Mouse (Mus musculus) heart, postnatal 0 days (tissue): Measurements from ENCODE around the gene Slc25a42. TPM values are rescaled to one million over a fixed set of nuclear protein-coding genes. Genes with fewer than 3 reads are reported as not detected.

ENCODE experiments used
- ATAC-seq: fragments of 200-750 bp; cut with Nextera tagmentation; 2 replicates; pipeline ENCODE4 v1.8.0; 2017; ENCODE audit warnings: low read depth, moderate number of reproducible peaks, moderate library complexity; ENCODE audit not compliant: insufficient read depth
- DNase-seq: peaks from one replicate; pipeline ENCODE4 v3.0.0-alpha.2; 2016; ENCODE audit warnings: low spot score
- H3K27ac ChIP-seq: fragments of 300-500 bp; sonication (generic); 2 replicates; pipeline ENCODE4 v1.5.1; 2014; ENCODE audit warnings: low read depth, mild to moderate bottlenecking
- H3K27me3 ChIP-seq: fragments of 300-500 bp; sonication (generic); 2 replicates; pipeline ENCODE4 v1.6.1; 2014; ENCODE audit warnings: low read length, mixed read lengths; ENCODE audit not compliant: control insufficient read depth, insufficient read depth
- H3K36me3 ChIP-seq: fragments of 300-500 bp; sonication (generic); replicated peaks from 2 replicates; pipeline ENCODE4 v1.6.1; 2014; ENCODE audit warnings: low read length, mixed read lengths; ENCODE audit not compliant: control insufficient read depth, insufficient read depth
- H3K4me1 ChIP-seq: fragments of 300-500 bp; sonication (generic); 2 replicates; pipeline ENCODE4 v1.6.1; 2014; ENCODE audit warnings: antibody characterized with exemption; ENCODE audit not compliant: control insufficient read depth, insufficient read depth
- H3K4me2 ChIP-seq: fragments of 300-500 bp; sonication (generic); 2 replicates; pipeline ENCODE4 v1.6.1; 2014; ENCODE audit warnings: low read depth, mild to moderate bottlenecking, low read length, moderate library complexity
- H3K4me3 ChIP-seq: fragments of 300-500 bp; sonication (generic); 2 replicates; pipeline ENCODE4 v1.5.1; 2014; ENCODE audit warnings: low read depth, low read length
- H3K9ac ChIP-seq: fragments of 300-500 bp; sonication (generic); replicated peaks from 2 replicates; pipeline ENCODE4 v1.6.1; 2014; ENCODE audit warnings: low read depth, low read length, mixed read lengths
- H3K9me3 ChIP-seq: fragments of 300-500 bp; sonication (generic); replicated peaks from 2 replicates; pipeline ENCODE4 v1.6.1; 2016; ENCODE audit warnings: low read length; ENCODE audit not compliant: control insufficient read depth
- CTCF ChIP-seq: IDR thresholded peaks from 2 replicates; pipeline ENCODE4 v1.5.1; 2016; ENCODE audit warnings: antibody characterized with exemption, control low read depth, low read depth
- EP300 ChIP-seq: IDR thresholded peaks from 2 replicates; pipeline ENCODE4 v1.6.1; 2016; ENCODE audit warnings: antibody characterized with exemption, low read depth
- WGBS: fragments of 180-500 bp; shearing (Covaris S2); extraction: QIAGEN DNeasy Blood & Tissue Kit; methylation state at CpG from one replicate; pipeline ENCODE4 v1.1.7; 2014; 5-methylcytosine and 5-hydroxymethylcytosine counted together
- polyA plus RNA-seq: library from polyadenylated mRNA; unstranded; fragments of >200 nt; fragmentation: Nextera tagmentation; extraction: Ambion mirVana; gene quantifications from 2 replicates; pipeline ENCODE4 v1.2.1, GENCODE M21; 2015
- total RNA-seq: library from RNA; depleted of rRNA; stranded (reverse); fragments of >200 nt; gene quantifications from 2 replicates; pipeline ENCODE4 v1.2.3, GENCODE M21; 2014; ENCODE audit warnings: low replicate concordance

Gene Slc25a42
- total and polyA plus RNA-seq, 2 experiments from 2014 or later: 16.5 to 29.1 TPM

DNA sequence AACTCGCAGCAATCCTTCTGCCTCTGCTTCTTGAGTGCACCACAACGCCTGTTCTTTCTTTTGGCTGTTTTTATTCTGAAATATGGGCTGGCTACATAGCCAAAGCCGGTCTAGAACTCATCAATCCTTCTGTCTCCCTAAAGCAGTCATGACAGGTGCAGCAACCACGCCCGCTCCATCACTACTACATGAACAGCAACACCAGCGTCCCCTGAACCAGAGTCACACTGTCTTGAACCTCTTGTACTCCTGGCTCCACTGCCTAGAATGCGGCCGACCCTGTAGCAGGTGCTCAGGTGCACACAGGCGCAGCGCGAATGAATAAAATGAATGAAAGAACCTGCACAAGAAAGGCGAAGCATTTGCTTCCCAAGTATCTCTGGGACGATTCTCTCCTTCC, 21.5 kb upstream of the Slc25a42 start:
- DNase-seq (no peak), ATAC-seq (no peak)
- Histone ChIP-seq H3K9ac (peak overlapping the region; percentile 67), H3K9me3 (no peaks in the 10 kb centered on the region), H3K27ac (no peak overlapping the region), H3K36me3 (peaks cover 49% of the 10 kb centered on the region), H3K4me3 (peak overlapping the region; percentile 69), H3K4me2 (peak overlapping the region; percentile 82), H3K4me1 (peaks cover 8% of the 10 kb centered on the region), H3K27me3 (no peaks in the 10 kb centered on the region)
- 6% methylated on average over 13 of the region's 13 CpGs for WGBS
- no peak for TF ChIP-seq CTCF
- no peak for TF ChIP-seq EP300

DNA sequence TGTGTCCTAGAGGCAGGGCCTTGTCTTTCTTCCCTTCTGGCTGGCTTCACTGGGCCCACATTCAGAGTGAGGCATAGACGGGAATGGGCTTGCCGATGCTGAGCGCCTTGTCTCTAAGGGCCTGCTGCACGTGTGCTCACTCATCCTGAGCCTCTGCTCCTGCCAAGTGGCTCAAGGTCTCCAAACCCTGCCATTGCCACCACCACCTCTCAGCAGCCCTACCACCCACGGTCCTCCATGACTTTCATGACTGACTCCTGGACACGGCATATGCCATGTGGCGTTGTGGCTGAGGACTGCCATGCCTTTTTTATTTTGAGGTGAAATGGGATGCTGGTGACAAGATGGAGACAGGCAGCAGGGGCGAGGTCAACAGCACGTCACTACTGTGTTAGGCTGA, 18.7 kb upstream of the Slc25a42 start:
- Histone ChIP-seq H3K9ac (no peak overlapping the region), H3K4me1 (peaks cover 8% of the 10 kb centered on the region), H3K36me3 (peaks cover 36% of the 10 kb centered on the region), H3K9me3 (no peaks in the 10 kb centered on the region), H3K27ac (no peak overlapping the region), H3K27me3 (no peaks in the 10 kb centered on the region), H3K4me2 (no peak overlapping the region), H3K4me3 (no peak overlapping the region)
- no peak for ATAC-seq
- 91% methylated on average over 9 of the region's 9 CpGs for WGBS
- no peak for DNase-seq
- TF ChIP-seq EP300 (no peak), CTCF (no peak)

- Histone ChIP-seq H3K27ac (no peak overlapping the region), H3K4me1 (0 out of 2 replicates have a peak, but pooled peaks cover under 1% of the 10 kb centered on the region), H3K36me3 (peaks cover 56% of the 10 kb centered on the region), H3K27me3 (no peaks in the 10 kb centered on the region), H3K4me3 (no peak overlapping the region), H3K9me3 (no peaks in the 10 kb centered on the region), H3K9ac (no peak overlapping the region), H3K4me2 (no peak overlapping the region)
- TF ChIP-seq CTCF (no peak), EP300 (no peak)
- no peak for ATAC-seq
- DNase-seq: no peak
- WGBS: 79% methylated on average over 4 of the region's 4 CpGs
Observed at GRCm38 (mm10) chr8:70227997-70228396, 15.9 kb upstream of the Slc25a42 start.

DNA sequence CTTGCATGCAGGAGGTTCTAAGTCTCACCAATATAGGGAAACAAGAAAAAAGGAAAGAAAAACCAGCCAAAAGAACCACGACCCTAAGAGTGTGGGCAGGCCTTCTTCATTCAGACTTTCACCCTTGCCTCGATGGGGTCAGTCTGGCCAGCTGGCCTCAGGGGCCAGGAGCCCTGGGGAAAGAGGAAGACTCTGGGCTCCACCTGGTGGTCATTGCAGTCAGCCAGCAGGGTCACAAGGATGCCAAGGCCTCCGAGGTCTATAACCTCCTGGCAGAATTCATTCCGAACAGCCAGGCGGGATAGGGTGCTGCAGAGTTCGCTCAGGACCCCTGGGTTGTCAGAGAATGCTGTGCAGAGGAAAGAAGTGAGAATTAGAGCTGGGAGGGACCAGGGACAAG, 11.2 kb upstream of the Slc25a42 start:
- ATAC-seq: peak; percentile 42; the same call in 1 of the 2 replicates
- peaks cover 43% of the 10 kb centered on the region for H3K36me3 ChIP-seq

DNA sequence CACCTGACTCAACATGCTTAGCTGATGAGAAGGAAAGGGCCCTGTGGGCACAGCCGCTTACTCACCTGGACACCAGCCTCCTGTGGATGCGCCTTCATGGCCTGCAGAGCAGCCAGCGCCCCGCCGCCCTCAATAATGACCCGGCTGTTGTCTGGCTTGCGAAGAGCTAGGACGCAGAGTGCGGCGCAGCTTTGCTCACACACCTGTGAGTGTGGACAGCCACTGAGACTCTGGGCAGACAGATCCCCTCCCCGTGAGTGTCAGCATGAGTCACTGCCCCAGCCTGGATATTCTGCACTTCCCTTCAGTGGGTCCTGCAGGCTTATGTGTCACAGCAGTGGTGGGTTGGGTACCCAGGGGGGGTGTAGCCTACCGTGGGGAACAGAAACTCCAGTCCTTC, 9.9 kb upstream of the Slc25a42 start:
- Histone ChIP-seq H3K4me2 (no peak overlapping the region), H3K4me1 (peaks cover 14% of the 10 kb centered on the region), H3K9ac (no peak overlapping the region), H3K27me3 (no peaks in the 10 kb centered on the region), H3K27ac (no peak overlapping the region), H3K36me3 (peaks cover 35% of the 10 kb centered on the region), H3K4me3 (no peak overlapping the region), H3K9me3 (no peaks in the 10 kb centered on the region)
- TF ChIP-seq EP300 (no peak), CTCF (no peak)
- 83% methylated on average over 12 of the region's 12 CpGs for WGBS
- no peak for DNase-seq
- ATAC-seq: no peak

More for the DNA sequence above, 11.2 kb upstream of the Slc25a42 start:
- no peak overlapping the region for H3K27ac ChIP-seq
- no peak overlapping the region for H3K9ac ChIP-seq
- no peak overlapping the region for H3K4me3 ChIP-seq
- no peaks in the 10 kb centered on the region for H3K9me3 ChIP-seq
- H3K27me3 ChIP-seq: no peaks in the 10 kb centered on the region
- no peak for TF ChIP-seq EP300
- peak; percentile 77 for TF ChIP-seq CTCF
- 39% methylated on average over 6 of the region's 6 CpGs for WGBS
- no peak overlapping the region for H3K4me2 ChIP-seq
- H3K4me1 ChIP-seq: peaks cover 14% of the 10 kb centered on the region
- DNase-seq: no peak

DNA sequence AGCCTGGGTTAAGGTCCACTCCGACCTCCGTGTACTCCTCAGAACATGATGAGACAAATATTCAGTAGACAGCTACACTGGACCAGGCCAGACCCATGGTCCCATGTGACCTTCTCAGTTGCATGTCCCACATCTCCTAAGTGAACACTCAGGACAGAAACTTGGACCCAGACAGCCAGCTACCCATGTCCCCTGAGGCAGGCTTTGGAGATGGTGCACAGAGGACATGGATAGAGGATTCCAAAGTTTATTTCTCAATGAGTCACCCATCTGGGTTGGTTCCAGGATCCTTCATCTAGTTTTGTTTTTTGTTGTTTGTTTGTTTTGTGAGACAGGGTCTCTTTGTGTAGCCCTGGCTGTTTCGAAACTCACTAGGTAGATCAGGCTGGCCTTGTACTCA, 8.8 kb upstream of the Slc25a42 start:
- Histone ChIP-seq H3K4me3 (no peak overlapping the region), H3K4me2 (no peak overlapping the region), H3K9ac (peak overlapping the region; percentile 21; the same call in 1 of the 2 replicates), H3K4me1 (peaks cover 21% of the 10 kb centered on the region), H3K27ac (peak overlapping the region; percentile 83; the same call in 1 of the 2 replicates), H3K9me3 (no peaks in the 10 kb centered on the region), H3K27me3 (no peaks in the 10 kb centered on the region), H3K36me3 (peaks cover 35% of the 10 kb centered on the region)
- ATAC-seq (no peak), DNase-seq (no peak)
- WGBS: 87% methylated on average over 3 of the region's 3 CpGs
- no peak for TF ChIP-seq EP300
- TF ChIP-seq CTCF: no peak
